Mouse (Mus musculus): ENCODE results near the gene Ptprd.

DNA sequence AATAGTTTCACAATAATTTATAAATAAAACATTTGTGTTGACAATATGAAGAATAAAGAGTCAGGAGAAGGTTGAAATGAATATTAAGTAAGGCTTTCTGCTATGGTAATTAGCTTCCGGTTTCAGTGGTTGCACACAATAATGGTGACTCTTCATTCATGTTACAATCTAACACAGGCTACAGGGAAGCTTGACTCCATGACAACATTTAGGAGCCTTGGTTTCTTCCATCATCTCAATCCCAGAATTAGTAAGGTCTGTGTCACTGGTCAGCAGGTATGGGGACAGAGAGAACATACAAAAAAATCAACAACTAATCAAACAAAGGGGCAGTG is 1921.3 kb downstream of the Ptprd start:
- no peak for TF ChIP-seq CTCF (IDR thresholded peaks at IDR 0.05)
- TF ChIP-seq EP300 (IDR thresholded peaks at IDR 0.05) = no peak

All from lung, postnatal 0 days (tissue).